Mouse (Mus musculus): Measurements from ENCODE around the gene Rnf214. TPM values are rescaled to one million over a fixed set of nuclear protein-coding genes. Genes with fewer than 3 reads are reported as not detected.

The Rnf214 gene
- polyA plus RNA-seq, 1 experiment from 2014 or later = 98.3 TPM

- Histone ChIP-seq H3K4me2 (ENCODE audit: low read length) (no peak overlapping the region), H3K9ac (replicated peaks; ENCODE audit: low read depth, low read length) (no peak overlapping the region), H3K36me3 (ENCODE audit: control insufficient read depth, insufficient read depth) (peaks cover 44% of the 10 kb centered on the region), H3K27ac (ENCODE audit: low read length) (no peak overlapping the region), H3K9me3 (ENCODE audit: control insufficient read depth, low read length) (no peaks in the 10 kb centered on the region), H3K27me3 (replicated peaks; ENCODE audit: control insufficient read depth, insufficient read depth, low read length) (no peaks in the 10 kb centered on the region), H3K4me1 (replicated peaks; ENCODE audit: control insufficient read depth, insufficient read depth, low read length) (peaks cover 3% of the 10 kb centered on the region), H3K4me3 (replicated peaks; ENCODE audit: low read length) (no peak overlapping the region)
- 95% methylated on average over 2 of the region's 2 CpGs for WGBS
- ATAC-seq = no peak
Measured at GRCm38 (mm10) chr9:45915659-45916058, 8.9 kb upstream of the Rnf214 start.

GRCm38 (mm10) chr9:45911673-45912072 is 5.0 kb upstream of the Rnf214 start:
- Histone ChIP-seq H3K4me1 (replicated peaks; ENCODE audit: control insufficient read depth, insufficient read depth, low read length) (peaks cover 16% of the 10 kb centered on the region), H3K4me2 (ENCODE audit: low read length) (no peak overlapping the region), H3K36me3 (ENCODE audit: control insufficient read depth, insufficient read depth) (peaks cover 32% of the 10 kb centered on the region), H3K27ac (ENCODE audit: low read length) (no peak overlapping the region), H3K4me3 (replicated peaks; ENCODE audit: low read length) (no peak overlapping the region), H3K27me3 (replicated peaks; ENCODE audit: control insufficient read depth, insufficient read depth, low read length) (no peaks in the 10 kb centered on the region), H3K9ac (replicated peaks; ENCODE audit: low read depth, low read length) (no peak overlapping the region), H3K9me3 (ENCODE audit: control insufficient read depth, low read length) (no peaks in the 10 kb centered on the region)
- ATAC-seq = no peak
- 68% methylated on average over 1 of the region's 1 CpGs for WGBS

GRCm38 (mm10) chr9:45910995-45911394 is 4.3 kb upstream of the Rnf214 start:
- WGBS = 91% methylated on average over 3 of the region's 3 CpGs
- no peak for ATAC-seq
- peaks cover 26% of the 10 kb centered on the region for H3K36me3 ChIP-seq (ENCODE audit: control insufficient read depth, insufficient read depth)

GRCm38 (mm10) chr9:45907078-45907428 is 342 bp upstream of the Rnf214 start:
- peak; percentile 39 for ATAC-seq
- under 1% methylated on average over 19 of the region's 19 CpGs for WGBS

More at GRCm38 (mm10) chr9:45910995-45911394, 4.3 kb upstream of the Rnf214 start:
- no peaks in the 10 kb centered on the region for H3K27me3 ChIP-seq (replicated peaks; ENCODE audit: control insufficient read depth, insufficient read depth, low read length)
- H3K27ac ChIP-seq (ENCODE audit: low read length) = no peak overlapping the region
- no peak overlapping the region for H3K4me3 ChIP-seq (replicated peaks; ENCODE audit: low read length)
- H3K9me3 ChIP-seq (ENCODE audit: control insufficient read depth, low read length) = no peaks in the 10 kb centered on the region
- no peak overlapping the region for H3K4me2 ChIP-seq (ENCODE audit: low read length)
- H3K9ac ChIP-seq (replicated peaks; ENCODE audit: low read depth, low read length) = no peak overlapping the region
- H3K4me1 ChIP-seq (replicated peaks; ENCODE audit: control insufficient read depth, insufficient read depth, low read length) = peaks cover 16% of the 10 kb centered on the region

GRCm38 (mm10) chr9:45905811-45906237 is 887 bp downstream of the Rnf214 start:
- under 1% methylated on average over 22 of the region's 27 CpGs for WGBS
- peak; percentile 29 for ATAC-seq

More at GRCm38 (mm10) chr9:45907078-45907428, 342 bp upstream of the Rnf214 start:
- Histone ChIP-seq H3K27me3 (replicated peaks; ENCODE audit: control insufficient read depth, insufficient read depth, low read length) (no peaks in the 10 kb centered on the region), H3K36me3 (ENCODE audit: control insufficient read depth, insufficient read depth) (peaks cover 21% of the 10 kb centered on the region), H3K4me1 (replicated peaks; ENCODE audit: control insufficient read depth, insufficient read depth, low read length) (peaks cover 24% of the 10 kb centered on the region), H3K9ac (replicated peaks; ENCODE audit: low read depth, low read length) (peak overlapping the region; percentile 96), H3K27ac (ENCODE audit: low read length) (peak overlapping the region; percentile 92), H3K4me2 (ENCODE audit: low read length) (peak overlapping the region; percentile 85), H3K9me3 (ENCODE audit: control insufficient read depth, low read length) (no peaks in the 10 kb centered on the region), H3K4me3 (replicated peaks; ENCODE audit: low read length) (peak overlapping the region; percentile 86)

GRCm38 (mm10) chr9:45905196-45905595 is 1.5 kb downstream of the Rnf214 start:
- Histone ChIP-seq H3K36me3 (ENCODE audit: control insufficient read depth, insufficient read depth) (peaks cover 6% of the 10 kb centered on the region; the same call in 1 of the 2 replicates), H3K27ac (ENCODE audit: low read length) (no peak overlapping the region), H3K4me1 (replicated peaks; ENCODE audit: control insufficient read depth, insufficient read depth, low read length) (peaks cover 24% of the 10 kb centered on the region), H3K4me2 (ENCODE audit: low read length) (peak overlapping the region; percentile 72), H3K9me3 (ENCODE audit: control insufficient read depth, low read length) (no peaks in the 10 kb centered on the region), H3K9ac (replicated peaks; ENCODE audit: low read depth, low read length) (peak overlapping the region; percentile 96), H3K4me3 (replicated peaks; ENCODE audit: low read length) (peak overlapping the region; percentile 86), H3K27me3 (replicated peaks; ENCODE audit: control insufficient read depth, insufficient read depth, low read length) (no peaks in the 10 kb centered on the region)
- no peak for ATAC-seq
- 53% methylated on average over 4 of the region's 4 CpGs for WGBS

More at GRCm38 (mm10) chr9:45905811-45906237, 887 bp downstream of the Rnf214 start:
- no peaks in the 10 kb centered on the region for H3K9me3 ChIP-seq (ENCODE audit: control insufficient read depth, low read length)
- peaks cover 24% of the 10 kb centered on the region for H3K4me1 ChIP-seq (replicated peaks; ENCODE audit: control insufficient read depth, insufficient read depth, low read length)
- peak overlapping the region; percentile 72 for H3K4me2 ChIP-seq (ENCODE audit: low read length)
- H3K27ac ChIP-seq (ENCODE audit: low read length) = peak overlapping the region; percentile 92
- peaks cover 8% of the 10 kb centered on the region; the same call in 1 of the 2 replicates for H3K36me3 ChIP-seq (ENCODE audit: control insufficient read depth, insufficient read depth)
- peak overlapping the region; percentile 96 for H3K9ac ChIP-seq (replicated peaks; ENCODE audit: low read depth, low read length)
- H3K27me3 ChIP-seq (replicated peaks; ENCODE audit: control insufficient read depth, insufficient read depth, low read length) = no peaks in the 10 kb centered on the region
- H3K4me3 ChIP-seq (replicated peaks; ENCODE audit: low read length) = peak overlapping the region; percentile 86

- Histone ChIP-seq H3K4me2 (ENCODE audit: low read length) (no peak overlapping the region), H3K9ac (replicated peaks; ENCODE audit: low read depth, low read length) (no peak overlapping the region), H3K27me3 (replicated peaks; ENCODE audit: control insufficient read depth, insufficient read depth, low read length) (no peaks in the 10 kb centered on the region), H3K27ac (ENCODE audit: low read length) (no peak overlapping the region), H3K36me3 (ENCODE audit: control insufficient read depth, insufficient read depth) (peaks cover 56% of the 10 kb centered on the region), H3K9me3 (ENCODE audit: control insufficient read depth, low read length) (no peaks in the 10 kb centered on the region), H3K4me3 (replicated peaks; ENCODE audit: low read length) (no peak overlapping the region), H3K4me1 (replicated peaks; ENCODE audit: control insufficient read depth, insufficient read depth, low read length) (no peaks in the 10 kb centered on the region)
- no peak for ATAC-seq
Measured at GRCm38 (mm10) chr9:45893681-45894080, 13.0 kb downstream of the Rnf214 start.

GRCm38 (mm10) chr9:45877928-45878327 is 28.8 kb downstream of the Rnf214 start:
- H3K4me3 ChIP-seq (replicated peaks; ENCODE audit: low read length) = no peak overlapping the region
- no peak for ATAC-seq
- no peaks in the 10 kb centered on the region for H3K4me1 ChIP-seq (replicated peaks; ENCODE audit: control insufficient read depth, insufficient read depth, low read length)
- H3K4me2 ChIP-seq (ENCODE audit: low read length) = no peak overlapping the region
- H3K9me3 ChIP-seq (ENCODE audit: control insufficient read depth, low read length) = no peaks in the 10 kb centered on the region
- H3K27me3 ChIP-seq (replicated peaks; ENCODE audit: control insufficient read depth, insufficient read depth, low read length) = no peaks in the 10 kb centered on the region
- H3K27ac ChIP-seq (ENCODE audit: low read length) = no peak overlapping the region
- 66% methylated on average over 2 of the region's 2 CpGs for WGBS
- no peak overlapping the region for H3K9ac ChIP-seq (replicated peaks; ENCODE audit: low read depth, low read length)
- H3K36me3 ChIP-seq (ENCODE audit: control insufficient read depth, insufficient read depth) = peaks cover 14% of the 10 kb centered on the region

- WGBS = 93% methylated on average over 3 of the region's 3 CpGs
Measured at GRCm38 (mm10) chr9:45870265-45870664, 36.4 kb downstream of the Rnf214 start.

GRCm38 (mm10) chr9:45869181-45869580 is 37.5 kb downstream of the Rnf214 start:
- Histone ChIP-seq H3K27me3 (replicated peaks; ENCODE audit: control insufficient read depth, insufficient read depth, low read length) (no peaks in the 10 kb centered on the region), H3K27ac (ENCODE audit: low read length) (no peak overlapping the region), H3K4me3 (replicated peaks; ENCODE audit: low read length) (no peak overlapping the region), H3K4me2 (ENCODE audit: low read length) (no peak overlapping the region), H3K4me1 (replicated peaks; ENCODE audit: control insufficient read depth, insufficient read depth, low read length) (no peaks in the 10 kb centered on the region), H3K9ac (replicated peaks; ENCODE audit: low read depth, low read length) (no peak overlapping the region), H3K36me3 (ENCODE audit: control insufficient read depth, insufficient read depth) (peaks cover 44% of the 10 kb centered on the region), H3K9me3 (ENCODE audit: control insufficient read depth, low read length) (no peaks in the 10 kb centered on the region)
- no peak for ATAC-seq
- WGBS = 92% methylated on average over 3 of the region's 3 CpGs

More at GRCm38 (mm10) chr9:45870265-45870664, 36.4 kb downstream of the Rnf214 start:
- ATAC-seq = no peak
- Histone ChIP-seq H3K9me3 (ENCODE audit: control insufficient read depth, low read length) (no peaks in the 10 kb centered on the region), H3K36me3 (ENCODE audit: control insufficient read depth, insufficient read depth) (peaks cover 35% of the 10 kb centered on the region), H3K9ac (replicated peaks; ENCODE audit: low read depth, low read length) (no peak overlapping the region), H3K27me3 (replicated peaks; ENCODE audit: control insufficient read depth, insufficient read depth, low read length) (no peaks in the 10 kb centered on the region), H3K4me3 (replicated peaks; ENCODE audit: low read length) (no peak overlapping the region), H3K27ac (ENCODE audit: low read length) (no peak overlapping the region), H3K4me1 (replicated peaks; ENCODE audit: control insufficient read depth, insufficient read depth, low read length) (no peaks in the 10 kb centered on the region), H3K4me2 (ENCODE audit: low read length) (no peak overlapping the region)
